Mouse (Mus musculus): Measurements from ENCODE around the gene Cyren.

The Cyren gene

GRCm38 (mm10) chr6:34877509-34878321 lies at the start of gene Cyren:
Cyren (minus strand) TSS chr6:34878060.
- DNase-seq (ENCODE audit: extremely low read depth, insufficient read length, low spot score): peak; percentile 95

- DNase-seq (ENCODE audit: extremely low read depth, insufficient read length, low spot score): no peak
Measured at GRCm38 (mm10) chr6:34927594-34927993, 49.7 kb upstream of the Cyren start.

GRCm38 (mm10) chr6:34927156-34927555 lies 49.3 kb upstream of the Cyren start:
- DNase-seq (ENCODE audit: extremely low read depth, insufficient read length, low spot score): peak; percentile 27

GRCm38 (mm10) chr6:34921941-34922340 lies 44.1 kb upstream of the Cyren start:
- DNase-seq (ENCODE audit: extremely low read depth, insufficient read length, low spot score): peak; percentile 20

- no peak for DNase-seq (ENCODE audit: extremely low read depth, insufficient read length, low spot score)
Measured at GRCm38 (mm10) chr6:34920631-34921030, 42.8 kb upstream of the Cyren start.

GRCm38 (mm10) chr6:34919956-34920355 lies 42.1 kb upstream of the Cyren start, which contains the start of gene Stra8:
Stra8 (plus strand) TSS chr6:34920163.
- no peak for DNase-seq (ENCODE audit: extremely low read depth, insufficient read length, low spot score)

GRCm38 (mm10) chr6:34919146-34919545 lies 41.3 kb upstream of the Cyren start:
- DNase-seq (ENCODE audit: extremely low read depth, insufficient read length, low spot score): no peak

GRCm38 (mm10) chr6:34914462-34914861 lies 36.6 kb upstream of the Cyren start:
- DNase-seq (ENCODE audit: extremely low read depth, insufficient read length, low spot score): no peak

- DNase-seq (ENCODE audit: extremely low read depth, insufficient read length, low spot score): no peak
Measured at GRCm38 (mm10) chr6:34913341-34914040, 35.6 kb upstream of the Cyren start.

- DNase-seq (ENCODE audit: extremely low read depth, insufficient read length, low spot score): peak; percentile 90
Measured at GRCm38 (mm10) chr6:34910371-34911219, 32.7 kb upstream of the Cyren start, which contains the start of gene Wdr91. Wdr91 (minus strand) TSS chr6:34910876.

- DNase-seq (ENCODE audit: extremely low read depth, insufficient read length, low spot score): no peak
Measured at GRCm38 (mm10) chr6:34909631-34910345, 31.9 kb upstream of the Cyren start.

- DNase-seq (ENCODE audit: extremely low read depth, insufficient read length, low spot score): no peak
Measured at GRCm38 (mm10) chr6:34907696-34908260, 29.9 kb upstream of the Cyren start.

GRCm38 (mm10) chr6:34907121-34907614 lies 29.3 kb upstream of the Cyren start:
- no peak for DNase-seq (ENCODE audit: extremely low read depth, insufficient read length, low spot score)

- no peak for DNase-seq (ENCODE audit: extremely low read depth, insufficient read length, low spot score)
Measured at GRCm38 (mm10) chr6:34906661-34907060, 28.8 kb upstream of the Cyren start.

- no peak for DNase-seq (ENCODE audit: extremely low read depth, insufficient read length, low spot score)
Measured at GRCm38 (mm10) chr6:34906125-34906524, 28.3 kb upstream of the Cyren start.

GRCm38 (mm10) chr6:34904361-34904760 lies 26.5 kb upstream of the Cyren start:
- no peak for DNase-seq (ENCODE audit: extremely low read depth, insufficient read length, low spot score)

- DNase-seq (ENCODE audit: extremely low read depth, insufficient read length, low spot score): no peak
Measured at GRCm38 (mm10) chr6:34903851-34904250, 26.0 kb upstream of the Cyren start.

- no peak for DNase-seq (ENCODE audit: extremely low read depth, insufficient read length, low spot score)
Measured at GRCm38 (mm10) chr6:34903441-34903840, 25.6 kb upstream of the Cyren start.

- no peak for DNase-seq (ENCODE audit: extremely low read depth, insufficient read length, low spot score)
Measured at GRCm38 (mm10) chr6:34902578-34902977, 24.7 kb upstream of the Cyren start.

All from 3134 (cell line).